Mouse (Mus musculus) NIH3T3 (cell line): ENCODE data around the gene Pank3.
"Not testable (repeated sequence)": the region's sequence is repeated elsewhere in the genome, so short reads cannot be mapped to it uniquely, and the experiment has no call there.

Source experiments
- DNase-seq: peaks from one replicate; pipeline ENCODE4 v3.0.0-alpha.2; 2012; ENCODE audit warnings: low read depth

Pank3 gene

DNA sequence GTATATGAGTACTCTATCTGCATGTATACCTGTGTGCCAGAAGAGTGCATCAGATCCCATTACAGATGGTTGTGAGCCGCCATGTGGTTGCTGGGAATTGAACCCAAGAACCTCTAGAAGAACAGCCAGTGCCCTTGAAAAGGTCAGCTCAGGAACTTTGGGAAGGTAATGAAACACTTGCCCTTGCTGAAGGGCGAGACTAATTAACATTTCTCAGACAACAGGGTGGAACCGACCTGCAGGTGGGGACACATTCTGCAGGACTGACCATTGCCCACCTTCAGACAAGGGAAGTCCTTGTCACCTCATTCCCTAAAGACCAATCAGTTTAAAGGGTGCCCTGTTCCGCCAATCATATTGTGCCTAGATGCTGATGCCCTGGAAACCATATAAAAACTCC lies 71.5 kb downstream of the Pank3 start:
- DNase-seq, result not testable (repeated sequence)
